15 mouse cellular contexts compared by ENCODE assay signal in genomic region chr8:79103185-79103878, GRCm38 (mm10).
DNase-seq lines count a peak whose midpoint lies in the region; ATAC-seq and TF ChIP-seq lines count a peak whose summit lies in the region.
"Had no signal": no experiment of that assay in that cellular context is flagged by ENCODE, and none has a peak within 500 bp of the region (broad histone marks: within the 10 kb centered on the region; RNA-seq: fewer than 3 reads in every experiment).

No protein-coding gene starts in this region.

- ATAC-seq in liver, postnatal 0 days = peak; percentile 61
- no peak for ATAC-seq in liver, embryonic 12.5 days
- no peak for ATAC-seq in intestine, embryonic 15.5 days
- no peak for ATAC-seq in stomach, embryonic 15.5 days (ENCODE audit: insufficient read depth, low FRiP score, low read depth)
- ATAC-seq: activated CD4-positive, CD25-positive, alpha-beta regulatory T cell, adult 4 months had no signal

- peaks cover 13% of the 10 kb centered on the region for H3K4me1 ChIP-seq in heart, adult 2 months (ENCODE audit: control insufficient read depth, insufficient read depth, low read length)
- H3K4me1 ChIP-seq in heart, embryonic 10.5 days = peaks cover 9% of the 10 kb centered on the region; the same call in 1 of the 2 replicates
- H3K4me1 ChIP-seq in liver, postnatal 0 days (ENCODE audit: insufficient read depth) = peaks cover 12% of the 10 kb centered on the region
- H3K4me1 ChIP-seq in liver, embryonic 12.5 days = peaks cover 15% of the 10 kb centered on the region
- H3K4me1 ChIP-seq in intestine, embryonic 15.5 days (replicated peaks) = peaks cover 31% of the 10 kb centered on the region
- H3K4me1 ChIP-seq in stomach, embryonic 15.5 days = peaks cover 16% of the 10 kb centered on the region
- H3K4me1 ChIP-seq: liver, embryonic 15.5 days had no signal

- no peaks in the 10 kb centered on the region for H3K9me3 ChIP-seq in heart, embryonic 10.5 days
- H3K9me3 ChIP-seq in liver, postnatal 0 days (ENCODE audit: low read length) = no peaks in the 10 kb centered on the region
- no peaks in the 10 kb centered on the region for H3K9me3 ChIP-seq in liver, embryonic 12.5 days (replicated peaks)
- no peaks in the 10 kb centered on the region for H3K9me3 ChIP-seq in intestine, embryonic 15.5 days
- H3K9me3 ChIP-seq in stomach, embryonic 15.5 days = no peaks in the 10 kb centered on the region
- H3K9me3 ChIP-seq: liver, embryonic 15.5 days had no signal

- no peak for TF ChIP-seq POLR2A in heart, adult 2 months (IDR thresholded peaks at IDR 0.05; ENCODE audit: insufficient read depth, low read depth, low read length)

- 66% methylated on average over 14 of the region's 14 CpGs for WGBS in heart, adult 2 months
- WGBS in heart, embryonic 10.5 days = 79% methylated on average over 14 of the region's 14 CpGs
- 65% methylated on average over 14 of the region's 14 CpGs for WGBS in liver, postnatal 0 days (ENCODE audit: insufficient replicate concordance)
- 63% methylated on average over 14 of the region's 14 CpGs for WGBS in liver, embryonic 12.5 days (ENCODE audit: insufficient replicate concordance)
- 69% methylated on average over 14 of the region's 14 CpGs for WGBS in intestine, embryonic 15.5 days
- WGBS in stomach, embryonic 15.5 days = 70% methylated on average over 14 of the region's 14 CpGs

- DNase-seq in heart, adult 2 months = no peak
- DNase-seq in heart, embryonic 10.5 days (ENCODE audit: low spot score) = no peak
- DNase-seq in liver, postnatal 0 days = no peak
- DNase-seq in gastrocnemius, adult 8-10 months (ENCODE audit: low spot score in 2 of 2) = no peak
- DNase-seq: adrenal gland, postnatal 25 days; cerebellum, adult 9-11 months; kidney, postnatal 14 days; right cerebral cortex, adult 18-20 months; thymus, postnatal 36 days had no signal

- no peak overlapping the region for H3K4me3 ChIP-seq in heart, adult 2 months
- H3K4me3 ChIP-seq in heart, embryonic 10.5 days = no peak overlapping the region
- no peak overlapping the region for H3K4me3 ChIP-seq in liver, postnatal 0 days (ENCODE audit: low read depth, low read length)
- H3K4me3 ChIP-seq in liver, embryonic 12.5 days = no peak overlapping the region
- H3K4me3 ChIP-seq in intestine, embryonic 15.5 days (replicated peaks) = no peak overlapping the region
- no peak overlapping the region for H3K4me3 ChIP-seq in stomach, embryonic 15.5 days (replicated peaks)
- H3K4me3 ChIP-seq: liver, embryonic 15.5 days; myocyte had no signal

- no peak overlapping the region for H3K4me2 ChIP-seq in liver, postnatal 0 days (ENCODE audit: low read depth, low read length)
- no peak overlapping the region for H3K4me2 ChIP-seq in liver, embryonic 12.5 days
- H3K4me2 ChIP-seq in intestine, embryonic 15.5 days (replicated peaks) = peak overlapping the region; percentile 28; the same call in 1 of the 2 replicates
- no peak overlapping the region for H3K4me2 ChIP-seq in stomach, embryonic 15.5 days
- H3K4me2 ChIP-seq: liver, embryonic 15.5 days had no signal

- TF ChIP-seq CTCF in heart, adult 2 months (IDR thresholded peaks at IDR 0.05) = no peak
- TF ChIP-seq CTCF in liver, postnatal 0 days (IDR thresholded peaks at IDR 0.05; ENCODE audit: low read depth) = no peak

- no peaks in the 10 kb centered on the region for H3K79me2 ChIP-seq in heart, adult 2 months (replicated peaks; ENCODE audit: control insufficient read depth, insufficient read depth, low read length)

- no peak overlapping the region for H3K9ac ChIP-seq in heart, adult 2 months (ENCODE audit: low read depth, low read length)
- no peak overlapping the region; the same call in 1 of the 2 replicates for H3K9ac ChIP-seq in liver, postnatal 0 days (replicated peaks)
- H3K9ac ChIP-seq in liver, embryonic 12.5 days = no peak overlapping the region
- no peak overlapping the region for H3K9ac ChIP-seq in intestine, embryonic 15.5 days
- no peak overlapping the region for H3K9ac ChIP-seq in stomach, embryonic 15.5 days
- H3K9ac ChIP-seq: liver, embryonic 15.5 days had no signal

- no peaks in the 10 kb centered on the region for H3K27me3 ChIP-seq in heart, adult 2 months (ENCODE audit: control insufficient read depth, insufficient read depth, low read length)
- H3K27me3 ChIP-seq in heart, embryonic 10.5 days (ENCODE audit: insufficient read depth, poor library complexity, severe bottlenecking) = no peaks in the 10 kb centered on the region
- no peaks in the 10 kb centered on the region for H3K27me3 ChIP-seq in liver, postnatal 0 days (ENCODE audit: insufficient read depth, low read length)
- no peaks in the 10 kb centered on the region for H3K27me3 ChIP-seq in liver, embryonic 12.5 days (replicated peaks)
- no peaks in the 10 kb centered on the region for H3K27me3 ChIP-seq in intestine, embryonic 15.5 days (replicated peaks)
- H3K27me3 ChIP-seq in stomach, embryonic 15.5 days (replicated peaks) = no peaks in the 10 kb centered on the region
- H3K27me3 ChIP-seq: liver, embryonic 15.5 days had no signal

- H3K27ac ChIP-seq in heart, adult 2 months = peak overlapping the region; percentile 64
- no peak overlapping the region for H3K27ac ChIP-seq in heart, embryonic 10.5 days
- peak overlapping the region; percentile 1; the same call in 1 of the 2 replicates for H3K27ac ChIP-seq in liver, postnatal 0 days (ENCODE audit: low read depth)
- no peak overlapping the region for H3K27ac ChIP-seq in liver, embryonic 12.5 days
- H3K27ac ChIP-seq in intestine, embryonic 15.5 days = peak overlapping the region; percentile 80; the same call in 1 of the 2 replicates
- 0 out of 2 replicates have a peak overlapping the region, but pooled peaks have one; percentile 38 for H3K27ac ChIP-seq in stomach, embryonic 15.5 days
- H3K27ac ChIP-seq: liver, embryonic 15.5 days had no signal

- no peak for TF ChIP-seq EP300 in heart, adult 2 months (IDR thresholded peaks at IDR 0.05; ENCODE audit: insufficient read depth, low read depth, low read length)
- no peak for TF ChIP-seq EP300 in liver, postnatal 0 days (IDR thresholded peaks at IDR 0.05; ENCODE audit: low read depth)

- peaks cover 8% of the 10 kb centered on the region; the same call in 1 of the 2 replicates for H3K36me3 ChIP-seq in heart, adult 2 months (ENCODE audit: control insufficient read depth, insufficient read depth, low read length)
- H3K36me3 ChIP-seq in heart, embryonic 10.5 days = peaks cover 27% of the 10 kb centered on the region
- H3K36me3 ChIP-seq in liver, postnatal 0 days (replicated peaks; ENCODE audit: insufficient read depth, low read length) = no peaks in the 10 kb centered on the region
- H3K36me3 ChIP-seq in liver, embryonic 12.5 days = no peaks in the 10 kb centered on the region
- no peaks in the 10 kb centered on the region for H3K36me3 ChIP-seq in intestine, embryonic 15.5 days
- H3K36me3 ChIP-seq in stomach, embryonic 15.5 days = no peaks in the 10 kb centered on the region
- H3K36me3 ChIP-seq: liver, embryonic 15.5 days had no signal

- intact Hi-C loops in heart, adult 2 months (cut with DNase I) = loop anchor here (2.0 kb wide), 1 partner anchor 17 kb away; no protein-coding TSS in a partner anchor

Comparison
In these comparisons a context has a peak if more than half of its experiments do, and no peak if none do; other contexts are left out.
1. H3K27ac ChIP-seq: peak in heart, adult 2 months (single experiment), liver, postnatal 0 days (single experiment), intestine, embryonic 15.5 days (single experiment) and stomach, embryonic 15.5 days (single experiment); none in heart, embryonic 10.5 days (single experiment) and liver, embryonic 12.5 days (single experiment).